Mouse (Mus musculus) heart, adult 18-20 months (tissue): Measurements from ENCODE around the gene Sphk2. TPM values are rescaled to one million over a fixed set of nuclear protein-coding genes. Genes with fewer than 3 reads are reported as not detected.
A peak's percentile ranks its signal among the peaks of the same experiment; 100 is the strongest.

Experiments used
- DNase-seq, 2 experiments: peaks; one replicate each; pipeline ENCODE4 v3.0.0; 2021 to 2022; ENCODE audit warnings: mixed read lengths in 1 of 2
- long read RNA-seq, 2 experiments: library from polyadenylated mRNA; stranded (forward); transcript quantifications; one replicate each; pipeline ENCODE4 v2.0.0; 2021
- total RNA-seq, 2 experiments: library from RNA; stranded (reverse); gene quantifications; 2 replicates each; pipeline ENCODE4 v1.2.3; 2021

Gene Sphk2
- total RNA-seq = 10 to 100 TPM; 18.4 to 20.2 TPM
- long read RNA-seq, experiment 1, transcript Sphk2-201 (6 exons, 2,968 nt) = major isoform, 6 of 16 reads
- long read RNA-seq, experiment 1, partial matches to known transcripts = 3 of 16 reads
- long read RNA-seq, experiment 1, other reads (novel, unspliced or antisense) = 2 of 16 reads
- long read RNA-seq, experiment 2, partial matches to known transcripts = 1 of 9 reads
- long read RNA-seq, experiment 2, other reads (novel, unspliced or antisense) = 4 of 9 reads

- peak; percentile 98 to 99 for DNase-seq
Measured at GRCm38 (mm10) chr7:45717918-45718297, at the start of gene Sphk2. TSS of gene Sphk2 (minus strand) at chr7:45718002.

- DNase-seq = no peak
Measured at GRCm38 (mm10) chr7:45767500-45767899, 49.7 kb upstream of the Sphk2 start.

- no peak for DNase-seq
Measured at GRCm38 (mm10) chr7:45766764-45767163, 49.0 kb upstream of the Sphk2 start.

GRCm38 (mm10) chr7:45765995-45766394 is 48.2 kb upstream of the Sphk2 start:
- no peak for DNase-seq

DNA sequence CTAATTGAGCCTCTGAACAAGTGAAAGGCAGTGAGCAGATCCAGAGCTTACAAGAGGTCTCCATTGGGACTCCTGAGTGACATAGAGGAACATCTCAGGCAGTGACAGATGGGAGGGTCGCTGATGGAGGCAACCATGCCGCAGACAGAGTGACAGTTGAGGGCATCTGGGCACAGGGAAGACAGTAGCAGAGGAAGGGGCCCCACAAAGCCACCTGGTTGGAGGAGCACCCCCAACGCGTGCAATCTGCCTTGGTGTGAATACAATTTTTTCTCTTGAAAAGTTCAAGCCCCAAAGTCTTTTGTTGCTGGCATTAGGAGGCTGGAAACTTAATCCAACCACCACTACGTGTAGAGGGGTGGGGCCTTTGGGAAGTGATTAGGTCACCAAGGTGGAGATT is 42.3 kb upstream of the Sphk2 start:
- DNase-seq = no peak

DNA sequence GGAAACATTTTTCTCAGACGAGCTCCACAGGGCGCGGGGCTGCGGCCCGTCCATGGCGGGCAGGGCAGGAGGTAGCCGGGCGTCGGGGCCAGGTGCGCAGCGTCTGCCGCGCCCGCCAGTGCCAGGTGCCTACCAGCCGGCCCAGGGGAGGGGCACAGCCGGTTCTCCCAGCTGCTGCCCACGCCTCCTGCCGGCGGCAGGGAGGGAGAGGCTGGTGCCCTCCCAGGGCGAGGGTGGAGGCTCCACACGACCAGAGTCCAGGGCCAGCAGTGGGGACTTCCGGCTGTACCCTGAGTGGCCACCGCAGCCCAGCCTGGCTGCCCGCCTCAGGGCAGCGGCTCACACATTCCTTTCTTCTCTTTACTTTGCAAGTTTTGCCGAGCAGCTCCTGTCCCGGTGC is 41.6 kb upstream of the Sphk2 start:
- no peak for DNase-seq

DNA sequence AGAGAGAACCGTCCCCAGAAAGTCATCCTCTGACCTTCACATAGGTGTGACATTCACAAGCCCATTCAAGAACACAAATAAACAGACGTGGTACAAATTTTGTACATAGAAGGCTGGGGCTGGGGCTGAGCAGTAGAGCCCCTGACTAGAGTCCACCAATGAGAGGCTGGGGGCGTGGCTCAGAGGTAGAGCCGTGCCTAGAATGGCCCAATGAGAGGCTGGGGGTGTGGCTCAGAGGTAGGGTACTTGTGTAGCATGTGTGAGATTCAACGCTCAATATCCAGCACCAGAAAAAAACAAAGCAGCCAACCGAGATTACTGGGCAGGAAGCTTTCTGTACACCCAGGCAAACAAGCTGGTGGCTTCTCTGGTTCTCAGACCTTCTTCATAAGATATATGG is 37.9 kb upstream of the Sphk2 start:
- no peak for DNase-seq

DNA sequence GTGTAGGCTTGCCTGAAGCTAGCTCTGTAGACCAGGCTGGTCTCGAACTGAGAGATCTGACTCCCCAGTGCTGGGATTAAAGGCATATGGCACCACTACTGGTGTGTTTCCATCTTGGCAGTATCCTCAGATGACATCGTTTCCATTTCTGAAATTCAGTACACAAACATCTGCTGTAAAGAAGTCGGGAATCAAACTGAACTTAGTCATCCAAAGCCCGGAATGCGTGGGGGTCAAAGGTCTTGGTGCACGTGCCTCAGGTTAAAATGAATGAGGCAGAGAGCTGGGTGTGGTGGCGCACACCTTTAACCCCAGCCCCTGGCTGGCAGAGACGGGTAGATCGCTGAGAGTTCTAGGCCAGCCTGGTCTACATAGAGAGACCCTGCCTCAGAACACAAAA is 32.4 kb upstream of the Sphk2 start:
- DNase-seq = no peak

DNA sequence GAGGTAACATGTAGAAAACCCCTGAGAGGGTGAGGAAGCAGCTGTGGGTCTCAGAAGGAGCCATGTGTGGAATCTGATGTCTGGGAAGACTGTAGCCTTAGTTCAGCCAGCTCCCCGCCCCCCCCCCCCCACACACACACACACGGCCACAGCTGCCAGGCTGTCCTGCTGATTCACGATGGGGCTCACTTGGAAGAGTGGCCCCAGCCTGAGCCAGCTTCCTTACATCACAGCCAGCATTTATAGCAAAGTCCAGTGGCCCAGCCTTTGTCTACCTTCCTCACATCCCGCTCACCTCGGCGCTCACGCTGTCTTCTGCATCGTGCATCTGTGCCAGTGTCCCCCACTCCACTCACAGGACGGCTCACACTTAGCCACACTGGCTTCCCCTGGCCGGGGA is 31.6 kb upstream of the Sphk2 start:
- no peak for DNase-seq

GRCm38 (mm10) chr7:45748110-45748509 is 30.3 kb upstream of the Sphk2 start:
- DNase-seq = no peak

GRCm38 (mm10) chr7:45747450-45747849 is 29.6 kb upstream of the Sphk2 start:
- no peak for DNase-seq

DNA sequence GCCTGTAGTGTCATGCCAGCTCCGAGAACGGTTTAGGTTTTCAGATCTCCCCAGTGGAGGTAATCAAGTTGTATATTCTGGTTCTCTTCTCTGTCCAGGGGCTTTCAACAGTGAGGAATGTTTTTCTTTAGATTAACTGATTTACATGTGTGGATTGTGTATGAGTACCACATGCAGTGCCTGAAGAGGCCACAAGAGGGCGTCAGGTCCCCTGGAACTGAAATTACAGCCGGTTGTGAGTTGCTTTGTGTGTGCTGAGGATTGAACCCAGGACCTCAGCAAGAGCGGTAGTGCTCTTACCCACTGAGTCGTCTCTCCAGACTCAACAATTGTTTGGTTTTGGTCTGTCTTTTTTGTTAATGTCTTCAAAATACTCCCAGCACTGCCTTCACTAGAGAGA is 28.7 kb upstream of the Sphk2 start:
- no peak for DNase-seq

DNA sequence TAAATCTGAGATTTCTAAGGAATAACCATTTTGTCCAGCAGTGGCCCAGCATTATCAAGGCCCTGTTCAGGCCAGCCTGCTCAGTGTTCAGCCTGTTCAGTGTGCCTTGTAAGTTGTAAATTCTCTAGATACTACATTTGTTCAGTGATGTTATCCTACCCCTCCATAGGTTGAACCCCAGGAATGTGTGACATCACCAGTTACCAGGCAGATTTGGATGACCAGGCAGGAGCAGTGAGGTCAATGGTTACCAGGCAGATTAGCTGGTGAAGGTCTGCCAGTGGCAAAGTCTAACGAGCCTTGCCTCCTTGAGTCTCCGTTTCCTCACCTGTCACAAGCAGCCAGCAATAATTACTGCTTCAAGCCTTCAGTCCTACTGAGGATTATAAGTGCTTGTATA is 26.6 kb upstream of the Sphk2 start:
- DNase-seq = peak; percentile 53 to 58

DNA sequence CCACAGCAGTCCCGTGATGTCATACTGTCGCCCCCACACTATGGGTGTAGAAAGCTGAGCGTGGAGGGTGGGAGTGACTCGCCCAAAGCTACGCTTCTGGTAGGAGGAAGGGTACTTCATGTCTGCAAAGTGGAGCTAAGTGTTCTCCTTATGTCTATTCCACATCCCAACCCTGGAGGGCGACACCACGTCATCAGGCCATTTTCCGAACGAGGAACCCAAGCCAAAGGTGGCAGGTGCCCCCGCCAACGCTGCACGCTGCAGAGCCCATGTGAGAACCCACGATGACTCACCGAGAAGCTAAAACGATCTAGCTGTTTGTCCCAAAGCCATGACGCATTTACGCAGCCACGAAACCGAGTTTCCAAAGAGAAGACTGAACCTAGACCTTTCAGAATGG is 24.5 kb upstream of the Sphk2 start:
- no peak for DNase-seq

DNA sequence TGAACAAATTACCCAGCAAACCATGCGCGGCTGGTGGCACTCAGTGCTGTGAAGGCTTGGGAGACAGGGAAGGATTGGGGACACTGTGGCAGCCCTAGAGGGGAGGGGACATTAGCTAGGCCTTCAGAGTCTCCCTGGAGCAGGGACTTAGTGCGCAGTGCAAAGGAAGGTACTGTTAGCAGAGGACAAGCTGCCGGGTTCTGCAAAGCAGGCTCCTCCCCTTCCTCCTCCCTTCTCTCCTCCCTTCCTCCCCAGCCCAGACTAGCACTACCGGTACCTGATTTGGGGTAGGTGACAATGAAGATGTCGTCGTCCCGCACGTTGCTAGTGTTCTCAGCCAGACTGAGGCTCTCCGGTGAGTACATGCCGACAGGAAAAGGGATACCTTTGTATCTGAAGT is 24.0 kb upstream of the Sphk2 start:
- DNase-seq = no peak

- DNase-seq = no peak
Measured at GRCm38 (mm10) chr7:45741308-45741707, 23.5 kb upstream of the Sphk2 start.

GRCm38 (mm10) chr7:45739820-45740219 is 22.0 kb upstream of the Sphk2 start:
- no peak for DNase-seq

DNA sequence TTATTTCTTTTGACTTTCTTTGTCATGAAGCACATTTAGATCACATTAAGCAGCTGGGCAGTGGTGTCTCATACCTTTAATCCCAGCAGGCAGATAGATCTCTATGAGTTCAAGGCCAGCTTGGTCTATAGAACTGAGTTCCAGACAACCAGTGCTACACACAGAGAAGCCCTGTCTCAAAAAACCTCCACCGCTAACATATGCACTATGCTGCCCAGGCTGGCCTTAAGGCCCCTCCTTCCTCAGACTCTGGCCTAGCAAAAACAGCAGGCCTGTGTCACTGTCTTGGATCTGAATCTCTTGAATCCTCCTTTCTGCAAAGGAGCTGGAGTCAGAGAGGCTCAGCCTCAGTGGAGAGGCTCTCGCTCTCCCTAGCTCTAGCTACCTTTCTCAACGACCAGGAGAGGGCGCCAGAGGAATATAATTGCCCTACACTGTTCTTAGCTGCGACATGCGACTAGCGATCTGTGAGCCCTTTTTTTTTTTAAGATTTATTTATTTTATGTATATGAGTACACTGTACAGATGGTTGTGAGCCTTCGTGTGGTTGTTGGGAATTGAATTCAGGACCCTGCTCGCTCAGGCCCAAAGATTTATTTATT is 21.5 kb upstream of the Sphk2 start:
- peak; percentile 81 to 93 for DNase-seq

DNA sequence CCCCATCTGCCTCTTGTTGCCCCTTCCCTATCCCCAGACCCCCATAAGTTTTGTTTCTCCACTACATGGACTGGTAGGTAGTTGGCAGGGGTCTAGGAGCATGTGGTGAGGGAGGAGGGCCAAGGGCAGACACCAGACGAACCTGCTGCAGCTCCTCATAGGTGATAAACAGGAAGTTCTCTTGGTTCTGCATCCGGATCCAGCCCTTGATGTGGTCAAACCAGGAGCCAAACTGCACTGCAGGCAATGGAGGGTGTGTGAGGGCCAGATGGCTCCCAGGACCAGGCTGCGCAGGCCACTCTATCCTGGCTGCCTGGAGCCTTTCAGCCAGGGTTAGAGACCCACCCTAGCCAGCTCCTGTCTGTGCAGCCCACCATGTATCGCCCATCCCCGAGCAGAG is 15.7 kb upstream of the Sphk2 start:
- DNase-seq = peak in 1 of 2 experiments; percentile 12

- peak; percentile 11 to 15 for DNase-seq
Measured at GRCm38 (mm10) chr7:45730727-45731431, 13.1 kb upstream of the Sphk2 start.

GRCm38 (mm10) chr7:45727625-45728024 is 9.8 kb upstream of the Sphk2 start:
- DNase-seq = no peak

DNA sequence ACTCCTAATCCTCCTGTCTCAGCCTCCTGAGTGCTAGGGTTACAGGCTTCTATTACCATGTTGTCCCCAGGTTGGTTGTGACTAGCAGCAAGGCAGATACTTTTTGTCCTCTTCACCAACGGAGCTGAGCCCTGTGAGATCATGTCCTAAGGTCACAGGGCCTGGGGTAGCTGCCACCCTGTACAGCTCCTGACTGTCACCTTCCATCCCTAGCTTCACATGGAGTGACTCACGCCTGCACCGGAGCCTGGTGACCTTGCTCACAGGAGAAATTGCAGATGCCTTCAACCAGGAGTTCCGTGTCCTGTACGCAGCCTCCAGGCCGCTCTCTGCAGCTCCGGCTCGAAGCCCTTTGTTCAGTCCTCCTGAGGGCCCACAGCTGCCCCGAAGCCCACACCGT is 8.6 kb upstream of the Sphk2 start:
- no peak for DNase-seq

- no peak for DNase-seq
Measured at GRCm38 (mm10) chr7:45725713-45726112, 7.9 kb upstream of the Sphk2 start, which contains the start of gene Spaca4. TSS of gene Spaca4 (minus strand) at chr7:45725813.

GRCm38 (mm10) chr7:45725151-45725550 is 7.3 kb upstream of the Sphk2 start:
- no peak for DNase-seq
